Mouse (Mus musculus) mesoderm, embryonic 11.5 days (tissue): ENCODE results near the gene Nmur1.

Experiments
- DNase-seq: peaks from one replicate; pipeline ENCODE4 v3.0.0-alpha.2; 2012; ENCODE audit warnings: low read depth, low spot score

The Nmur1 gene

GRCm38 (mm10) chr1:86409476-86409875 lies 16.6 kb downstream of the Nmur1 start:
- DNase-seq: no peak

- DNase-seq: no peak
Measured at GRCm38 (mm10) chr1:86408515-86408914, 17.5 kb downstream of the Nmur1 start.

GRCm38 (mm10) chr1:86406914-86407313 lies 19.1 kb downstream of the Nmur1 start:
- DNase-seq: no peak

- no peak for DNase-seq
Measured at GRCm38 (mm10) chr1:86406313-86406712, 19.7 kb downstream of the Nmur1 start.

- DNase-seq: no peak
Measured at GRCm38 (mm10) chr1:86404834-86405233, 21.2 kb downstream of the Nmur1 start.

GRCm38 (mm10) chr1:86400096-86400754 lies 25.8 kb downstream of the Nmur1 start:
- no peak for DNase-seq

- no peak for DNase-seq
Measured at GRCm38 (mm10) chr1:86399322-86399721, 26.7 kb downstream of the Nmur1 start.

- peak; percentile 53 for DNase-seq
Measured at GRCm38 (mm10) chr1:86398222-86398621, 27.8 kb downstream of the Nmur1 start.

- no peak for DNase-seq
Measured at GRCm38 (mm10) chr1:86397621-86398020, 28.4 kb downstream of the Nmur1 start.

GRCm38 (mm10) chr1:86395897-86396296 lies 30.1 kb downstream of the Nmur1 start:
- DNase-seq: no peak

GRCm38 (mm10) chr1:86394246-86394645 lies 31.8 kb downstream of the Nmur1 start:
- no peak for DNase-seq

- no peak for DNase-seq
Measured at GRCm38 (mm10) chr1:86393219-86393618, 32.8 kb downstream of the Nmur1 start.

GRCm38 (mm10) chr1:86391425-86391824 lies 34.6 kb downstream of the Nmur1 start:
- no peak for DNase-seq

- peak; percentile 80 for DNase-seq
Measured at GRCm38 (mm10) chr1:86389230-86389629, 36.8 kb downstream of the Nmur1 start.

GRCm38 (mm10) chr1:86381027-86381426 lies 45.0 kb downstream of the Nmur1 start:
- DNase-seq: peak; percentile 60

GRCm38 (mm10) chr1:86379161-86379569 lies 46.9 kb downstream of the Nmur1 start:
- DNase-seq: no peak

- DNase-seq: no peak
Measured at GRCm38 (mm10) chr1:86378662-86379061, 47.4 kb downstream of the Nmur1 start.

- DNase-seq: no peak
Measured at GRCm38 (mm10) chr1:86376354-86376753, 49.7 kb downstream of the Nmur1 start.

- peak; percentile 58 for DNase-seq
Measured at GRCm38 (mm10) chr1:86371997-86372396, 54.0 kb downstream of the Nmur1 start.

GRCm38 (mm10) chr1:86368086-86368485 lies 57.9 kb downstream of the Nmur1 start:
- no peak for DNase-seq

GRCm38 (mm10) chr1:86363671-86364070 lies 62.4 kb downstream of the Nmur1 start:
- DNase-seq: peak; percentile 50

- no peak for DNase-seq
Measured at GRCm38 (mm10) chr1:86361852-86362615, 64.0 kb downstream of the Nmur1 start.

GRCm38 (mm10) chr1:86360441-86360840 lies 65.6 kb downstream of the Nmur1 start:
- no peak for DNase-seq
